Mouse (Mus musculus) intestine, postnatal 0 days (tissue): Measurements from ENCODE around the gene Hist3h2ba. TPM values are rescaled to one million over a fixed set of nuclear protein-coding genes. Genes with fewer than 3 reads are reported as not detected.

Experiments used
- ATAC-seq: fragments of 200-750 bp; cut with Nextera tagmentation; 2 replicates; pipeline ENCODE4 v1.8.0; 2017; ENCODE audit warnings: mild to moderate bottlenecking, moderate TSS enrichment, moderate library complexity
- H3K27ac ChIP-seq: fragments of 300-500 bp; sonication (generic); 2 replicates; pipeline ENCODE4 v1.5.1; 2014; ENCODE audit warnings: mild to moderate bottlenecking, low read depth, low read length, moderate library complexity
- H3K27me3 ChIP-seq: fragments of 300-500 bp; sonication (generic); replicated peaks from 2 replicates; pipeline ENCODE4 v1.6.1; 2014; ENCODE audit warnings: low read length, mixed read lengths; ENCODE audit not compliant: control insufficient read depth, insufficient read depth
- H3K36me3 ChIP-seq: fragments of 300-500 bp; sonication (generic); 2 replicates; pipeline ENCODE4 v1.6.1; 2014; ENCODE audit warnings: mild to moderate bottlenecking, moderate library complexity; ENCODE audit not compliant: control insufficient read depth, insufficient read depth
- H3K4me1 ChIP-seq: fragments of 300-500 bp; sonication (generic); replicated peaks from 2 replicates; pipeline ENCODE4 v1.6.1; 2014; ENCODE audit warnings: antibody characterized with exemption, low read length, mixed read lengths; ENCODE audit not compliant: control insufficient read depth, insufficient read depth
- H3K4me2 ChIP-seq: fragments of 300-500 bp; sonication (generic); replicated peaks from 2 replicates; pipeline ENCODE4 v1.6.1; 2014; ENCODE audit warnings: low read depth, mild to moderate bottlenecking, moderate library complexity
- H3K4me3 ChIP-seq: fragments of 300-500 bp; sonication (generic); 2 replicates; pipeline ENCODE4 v1.5.1; 2014; ENCODE audit warnings: low read depth, low read length
- H3K9ac ChIP-seq: fragments of 300-500 bp; sonication (generic); 2 replicates; pipeline ENCODE4 v1.6.1; 2014; ENCODE audit warnings: mild to moderate bottlenecking, low read depth, low read length
- H3K9me3 ChIP-seq: fragments of 300-500 bp; sonication (generic); 2 replicates; pipeline ENCODE4 v1.6.1; 2016; ENCODE audit warnings: mixed run types; ENCODE audit not compliant: control insufficient read depth
- CTCF ChIP-seq: sonication (generic); IDR thresholded peaks from 2 replicates; pipeline ENCODE4 v1.5.1; 2016; ENCODE audit warnings: low read depth, mild to moderate bottlenecking, control low read depth, antibody characterized with exemption, moderate library complexity
- WGBS: fragments of 180-500 bp; shearing (Covaris S2); extraction: QIAGEN DNeasy Blood & Tissue Kit; methylation state at CpG from one replicate; pipeline ENCODE4 v1.1.7; 2014; 5-methylcytosine and 5-hydroxymethylcytosine counted together
- polyA plus RNA-seq: library from polyadenylated mRNA; unstranded; fragments of >200 nt; fragmentation: Nextera tagmentation; extraction: Ambion mirVana; gene quantifications from 2 replicates; pipeline ENCODE4 v1.2.1, GENCODE M21; 2015

Hist3h2ba gene
- polyA plus RNA-seq = 6.9 and 7.8 TPM in 2 replicates

- Histone ChIP-seq H3K4me2 (peak within 1 kb of the TSS; percentile 54), H3K4me1 (no peaks in the 10 kb centered on the region), H3K27ac (no peak within 1 kb of the TSS; the same call in 1 of the 2 replicates), H3K27me3 (0 out of 2 replicates have a peak, but pooled peaks cover 3% of the 10 kb centered on the region), H3K9me3 (no peaks in the 10 kb centered on the region), H3K36me3 (no peaks in the 10 kb centered on the region), H3K9ac (no peak within 1 kb of the TSS), H3K4me3 (peak within 1 kb of the TSS; percentile 28)
- peak; percentile 78 for ATAC-seq
- WGBS = under 1% methylated on average over 48 of the region's 48 CpGs
- no peak for TF ChIP-seq CTCF
Observed at GRCm38 (mm10) chr11:58948542-58949479, at the start of gene Hist3h2ba. TSS of gene Hist3h2ba (plus strand) at chr11:58948920.

GRCm38 (mm10) chr11:58901080-58901479 is 47.6 kb upstream of the Hist3h2ba start:
- no peak for ATAC-seq
- Histone ChIP-seq H3K27ac (no peak overlapping the region), H3K9ac (no peak overlapping the region), H3K4me1 (0 out of 2 replicates have a peak, but pooled peaks cover 4% of the 10 kb centered on the region), H3K4me3 (no peak overlapping the region), H3K4me2 (no peak overlapping the region), H3K36me3 (peaks cover 41% of the 10 kb centered on the region), H3K27me3 (no peaks in the 10 kb centered on the region), H3K9me3 (no peaks in the 10 kb centered on the region)
- TF ChIP-seq CTCF = no peak

GRCm38 (mm10) chr11:58903511-58904409 is 45.0 kb upstream of the Hist3h2ba start, which contains the start of gene Zfp39:
TSS of gene Zfp39 (minus strand) at chr11:58904225.
- peak within 1 kb of the TSS; percentile 80 for H3K4me2 ChIP-seq
- TF ChIP-seq CTCF = peak; percentile 23
- H3K9me3 ChIP-seq = no peaks in the 10 kb centered on the region
- H3K4me1 ChIP-seq = 0 out of 2 replicates have a peak, but pooled peaks cover 4% of the 10 kb centered on the region
- H3K36me3 ChIP-seq = peaks cover 21% of the 10 kb centered on the region
- H3K9ac ChIP-seq = peak within 1 kb of the TSS; percentile 50
- peak within 1 kb of the TSS; percentile 80 for H3K27ac ChIP-seq
- peak within 1 kb of the TSS; percentile 53 for H3K4me3 ChIP-seq
- peak; percentile 93 for ATAC-seq
- WGBS = under 1% methylated on average over 40 of the region's 40 CpGs
- no peaks in the 10 kb centered on the region for H3K27me3 ChIP-seq

- peak overlapping the region; percentile 80 for H3K4me2 ChIP-seq
- H3K27ac ChIP-seq = peak overlapping the region; percentile 80; the same call in 1 of the 2 replicates
- H3K36me3 ChIP-seq = peaks cover 17% of the 10 kb centered on the region
- peak overlapping the region; percentile 53 for H3K4me3 ChIP-seq
- H3K27me3 ChIP-seq = no peaks in the 10 kb centered on the region
- peak; percentile 19 for ATAC-seq
- no peaks in the 10 kb centered on the region for H3K9me3 ChIP-seq
- 1% methylated on average over 8 of the region's 8 CpGs for WGBS
- 0 out of 2 replicates have a peak, but pooled peaks cover 4% of the 10 kb centered on the region for H3K4me1 ChIP-seq
- no peak overlapping the region for H3K9ac ChIP-seq
- no peak for TF ChIP-seq CTCF
Observed at GRCm38 (mm10) chr11:58904410-58904718, 44.4 kb upstream of the Hist3h2ba start.

- no peaks in the 10 kb centered on the region for H3K27me3 ChIP-seq
- ATAC-seq = no peak
- no peak overlapping the region for H3K4me3 ChIP-seq
- H3K27ac ChIP-seq = no peak overlapping the region
- H3K9ac ChIP-seq = no peak overlapping the region
- 60% methylated on average over 6 of the region's 6 CpGs for WGBS
- peaks cover 14% of the 10 kb centered on the region for H3K36me3 ChIP-seq
- 0 out of 2 replicates have a peak, but pooled peaks cover 4% of the 10 kb centered on the region for H3K4me1 ChIP-seq
- H3K9me3 ChIP-seq = no peaks in the 10 kb centered on the region
- no peak for TF ChIP-seq CTCF
- H3K4me2 ChIP-seq = peak overlapping the region; percentile 80; the same call in 1 of the 2 replicates
Observed at GRCm38 (mm10) chr11:58904838-58905237, 43.9 kb upstream of the Hist3h2ba start.
